Mouse (Mus musculus) T-cell, adult 2 months (primary cell): Measurements from ENCODE around the gene Cldn15.
"Not testable (repeated sequence)": the region's sequence is repeated elsewhere in the genome, so short reads cannot be mapped to it uniquely, and the experiment has no call there.

Experiments used
- DNase-seq: peaks from one replicate; pipeline ENCODE4 v3.0.0; 2022; ENCODE audit warnings: low spot score

The Cldn15 gene

GRCm38 (mm10) chr5:136949551-136950336 lies 16.7 kb upstream of the Cldn15 start:
- DNase-seq: not testable (repeated sequence)

DNA sequence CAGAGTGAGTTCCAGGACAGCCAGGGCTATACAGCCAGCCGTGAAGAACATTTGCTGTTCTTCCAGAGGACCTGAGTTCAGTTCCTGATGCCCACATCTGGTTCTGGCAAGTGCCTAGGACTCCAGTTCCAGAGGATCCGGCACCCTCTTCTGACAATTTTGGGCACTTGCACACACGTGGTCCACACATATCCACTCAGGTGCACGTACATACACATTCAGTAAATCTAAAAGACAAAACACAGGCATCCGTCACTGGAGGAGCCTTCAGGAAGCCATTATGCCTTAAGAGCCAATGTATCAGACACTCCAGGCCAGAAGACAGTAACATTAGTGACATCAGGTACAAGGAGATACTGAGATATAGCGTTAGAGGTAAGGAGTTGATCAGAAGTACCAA lies 15.9 kb upstream of the Cldn15 start:
- no peak for DNase-seq

GRCm38 (mm10) chr5:136952153-136952552 lies 14.3 kb upstream of the Cldn15 start:
- DNase-seq: no peak

- DNase-seq: peak; percentile 64
Observed at GRCm38 (mm10) chr5:136953015-136953414, 13.4 kb upstream of the Cldn15 start, which contains the start of gene Fis1. TSS of gene Fis1 (plus strand) at chr5:136953275.

- no peak for DNase-seq
Observed at GRCm38 (mm10) chr5:136953440-136953951, 12.9 kb upstream of the Cldn15 start.

GRCm38 (mm10) chr5:136955622-136956021 lies 10.8 kb upstream of the Cldn15 start:
- no peak for DNase-seq

GRCm38 (mm10) chr5:136957250-136957649 lies 9.2 kb upstream of the Cldn15 start:
- DNase-seq: no peak

GRCm38 (mm10) chr5:136958991-136959605 lies 7.3 kb upstream of the Cldn15 start:
- DNase-seq: no peak

DNA sequence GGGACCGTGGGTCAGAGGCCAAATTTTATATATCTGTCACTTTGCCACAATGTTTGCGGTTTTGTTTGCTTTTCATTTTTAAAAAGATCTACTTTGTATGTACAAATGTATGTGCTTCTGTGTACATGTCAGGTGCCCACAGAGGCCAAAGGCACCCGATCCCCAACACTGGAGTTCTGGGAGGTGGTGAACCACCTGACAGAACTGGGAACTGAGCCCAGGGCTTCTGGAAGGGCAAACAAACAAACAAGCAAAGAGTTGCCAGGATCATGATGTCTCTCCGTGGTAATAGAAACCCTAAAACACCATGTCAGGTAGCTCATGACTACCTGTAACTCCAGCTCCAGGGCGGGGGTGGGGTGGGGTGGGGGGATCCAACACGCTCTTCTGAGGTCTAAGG lies 6.4 kb upstream of the Cldn15 start:
- DNase-seq: no peak

DNA sequence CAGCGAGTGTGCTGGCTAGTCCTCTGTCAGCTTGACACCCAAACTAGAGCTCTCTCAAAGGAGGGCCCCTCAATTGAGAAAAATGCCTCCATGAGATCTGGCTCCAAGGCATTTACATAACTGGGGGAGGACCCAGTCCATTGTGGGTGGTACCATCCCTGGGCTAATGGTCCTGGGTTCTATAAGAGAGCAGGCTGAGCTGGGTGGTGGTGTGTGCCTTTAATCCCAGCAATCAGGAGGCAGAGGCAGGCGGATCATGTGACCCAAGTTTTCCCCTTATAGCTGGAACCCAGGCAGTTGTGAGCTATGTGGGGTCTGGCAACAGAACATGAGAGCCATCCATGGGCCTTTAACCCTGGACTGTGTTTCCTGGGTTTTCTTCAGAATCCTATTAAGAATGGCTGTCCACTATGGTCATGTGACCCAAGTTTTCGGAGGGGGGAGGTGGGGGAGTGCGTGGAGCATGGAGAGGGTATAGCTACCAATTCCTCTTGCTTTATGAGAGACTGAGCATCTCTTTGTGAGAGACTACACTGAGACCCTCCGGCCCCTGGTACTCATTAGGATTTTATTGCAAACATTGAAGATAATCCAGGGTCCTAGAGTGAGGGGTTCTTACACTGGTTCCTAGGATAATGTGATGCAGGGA lies 5.0 kb upstream of the Cldn15 start:
- DNase-seq: no peak

GRCm38 (mm10) chr5:136961983-136962461 lies 4.4 kb upstream of the Cldn15 start:
- DNase-seq: peak; percentile 84

- DNase-seq: peak; percentile 70
Observed at GRCm38 (mm10) chr5:136962501-136962900, 3.9 kb upstream of the Cldn15 start.

DNA sequence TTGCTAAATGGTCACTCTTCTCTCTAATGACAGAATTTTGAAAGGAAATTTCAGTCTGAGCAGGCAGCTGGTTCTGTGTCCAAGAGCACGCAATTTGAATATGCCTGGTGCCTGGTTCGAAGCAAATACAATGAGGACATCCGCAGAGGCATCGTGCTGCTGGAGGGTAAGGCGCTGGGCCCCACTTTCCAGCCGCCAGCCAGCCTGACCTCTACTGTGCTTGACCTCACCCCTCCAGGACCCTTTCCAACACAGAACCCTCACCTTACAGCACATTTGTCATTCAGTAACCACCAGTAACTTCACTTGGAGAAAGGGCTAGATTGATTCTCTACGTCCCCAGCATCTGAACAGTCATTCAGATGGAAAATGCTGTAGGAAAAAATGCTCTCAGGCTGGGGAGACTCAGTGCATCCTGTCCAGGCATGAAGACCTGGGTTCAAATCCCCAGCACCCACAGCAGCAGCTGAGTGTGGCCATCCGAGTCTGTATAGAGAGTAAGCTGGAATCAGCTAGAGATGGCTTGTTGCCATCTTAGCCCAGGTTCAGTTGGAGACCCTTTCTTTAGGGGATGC lies 3.4 kb upstream of the Cldn15 start:
- no peak for DNase-seq

GRCm38 (mm10) chr5:136965210-136965609 lies 1.2 kb upstream of the Cldn15 start:
- no peak for DNase-seq

DNA sequence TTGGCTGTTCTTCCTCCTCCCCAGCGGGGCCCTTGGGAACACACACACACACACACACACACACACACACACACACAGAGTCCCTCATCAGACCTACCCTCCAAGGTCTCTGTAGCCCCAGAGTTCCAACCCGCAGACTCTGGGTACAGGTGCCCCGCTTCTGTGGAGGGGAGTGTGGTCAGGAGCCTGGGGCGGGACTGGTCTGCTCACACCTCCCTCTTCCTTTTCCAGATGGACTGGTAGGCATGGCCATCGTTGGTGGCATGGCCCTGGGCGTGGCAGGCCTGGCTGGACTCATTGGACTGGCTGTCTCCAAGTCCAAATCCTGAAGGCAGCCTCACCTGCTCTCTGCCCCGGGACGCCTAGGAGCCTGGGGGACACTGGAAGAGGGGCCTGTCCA lies 730 bp upstream of the Cldn15 start:
- no peak for DNase-seq

- DNase-seq: no peak
Observed at GRCm38 (mm10) chr5:136966861-136967455, 542 bp downstream of the Cldn15 start.

- no peak for DNase-seq
Observed at GRCm38 (mm10) chr5:136967592-136967991, 1.2 kb downstream of the Cldn15 start.

GRCm38 (mm10) chr5:136970703-136971102 lies 4.3 kb downstream of the Cldn15 start:
- DNase-seq: peak; percentile 67

DNA sequence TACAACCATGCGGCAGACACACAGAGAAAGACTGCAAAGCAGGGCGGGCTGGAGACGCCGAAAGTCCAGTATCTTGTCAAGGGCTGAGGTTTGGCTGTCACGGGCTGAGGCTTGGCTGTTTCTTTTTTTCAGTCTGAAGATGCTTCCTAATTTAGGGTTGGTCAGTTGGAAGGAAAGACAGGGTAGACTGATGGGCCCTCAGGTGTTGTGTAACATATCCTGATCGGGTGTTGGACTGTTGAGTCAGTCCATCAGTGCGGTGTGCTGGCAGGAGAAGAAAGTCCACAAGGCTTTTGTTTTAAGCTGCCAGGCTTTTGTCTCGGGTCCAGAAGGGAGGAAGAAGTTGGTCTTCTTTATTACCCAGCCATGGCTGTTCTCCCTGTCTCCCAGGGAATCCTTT lies 7.3 kb downstream of the Cldn15 start:
- DNase-seq: no peak

DNA sequence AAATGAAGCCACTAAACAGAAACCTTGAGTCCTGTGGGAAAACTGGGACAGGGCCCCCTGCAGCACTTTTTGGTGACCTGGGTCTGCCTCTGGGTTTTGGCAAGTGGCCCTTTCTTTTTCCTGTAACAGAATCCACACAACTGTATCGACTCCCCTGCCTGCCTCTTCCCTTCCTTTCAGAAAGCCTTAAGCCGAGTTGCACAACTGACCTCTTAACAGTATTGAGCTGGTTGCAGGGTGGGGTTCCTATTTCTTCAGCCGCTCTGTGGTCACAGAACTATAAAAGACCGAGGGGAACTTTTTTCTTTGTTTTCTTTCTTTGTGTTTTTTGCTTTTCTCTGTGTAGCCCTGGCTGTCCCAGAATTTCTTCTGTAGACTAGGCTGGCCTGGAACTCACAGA lies 11.4 kb downstream of the Cldn15 start:
- DNase-seq: no peak

- no peak for DNase-seq
Observed at GRCm38 (mm10) chr5:136979762-136980161, 13.3 kb downstream of the Cldn15 start.

GRCm38 (mm10) chr5:136980974-136981373 lies 14.6 kb downstream of the Cldn15 start:
- DNase-seq: no peak
